Mouse (Mus musculus) gastrocnemius, adult 2 months (tissue): ENCODE measurements around the gene Oca2. TPM values are rescaled to one million over a fixed set of nuclear protein-coding genes. Genes with fewer than 3 reads are reported as not detected.
A peak's percentile ranks its signal among the peaks of the same experiment; 100 is the strongest.

ENCODE experiments used
- DNase-seq: peaks from one replicate; pipeline ENCODE4 v3.0.0; 2022
- H3K27ac ChIP-seq: fragments of 200-600 bp; 2 replicates; pipeline ENCODE4 v1.8.1; 2022; ENCODE audit warnings: mild to moderate bottlenecking
- H3K4me3 ChIP-seq: fragments of 200-600 bp; 2 replicates; pipeline ENCODE4 v1.8.1; 2022; ENCODE audit warnings: mild to moderate bottlenecking, moderate library complexity
- CTCF ChIP-seq: fragments of 200-600 bp; IDR thresholded peaks from 2 replicates; pipeline ENCODE4 v1.8.1; 2022; ENCODE audit warnings: antibody characterized with exemption, mild to moderate bottlenecking, moderate library complexity
- intact Hi-C: fragments of 180-260 bp; cut with DNase I; formaldehyde crosslinking; loops from one replicate; pipeline ENCODE4 v1.15.1; 2025
- total RNA-seq, 2 experiments: library from RNA; stranded (reverse); gene quantifications; 2 replicates each; pipeline ENCODE4 v1.2.3; 2021

Oca2 gene
- total RNA-seq, 2 experiments from 2014 or later = not detected

GRCm38 (mm10) chr7:56291468-56292115, 52.0 kb downstream of the Oca2 start:
- intact Hi-C loops = no loop called here
- no peak for DNase-seq
- Histone ChIP-seq H3K4me3 (no peak overlapping the region), H3K27ac (no peak overlapping the region)
- TF ChIP-seq CTCF = peak; percentile 72

GRCm38 (mm10) chr7:56304408-56304807, 64.8 kb downstream of the Oca2 start:
- intact Hi-C loops = no loop called here
- DNase-seq = no peak
- no peak overlapping the region for H3K4me3 ChIP-seq
- no peak overlapping the region for H3K27ac ChIP-seq
- no peak for TF ChIP-seq CTCF

GRCm38 (mm10) chr7:56314358-56314757, 74.8 kb downstream of the Oca2 start:
- H3K4me3 ChIP-seq = no peak overlapping the region
- TF ChIP-seq CTCF = no peak
- intact Hi-C loops = no loop called here
- DNase-seq = no peak
- no peak overlapping the region for H3K27ac ChIP-seq

GRCm38 (mm10) chr7:56315630-56316529, 76.3 kb downstream of the Oca2 start:
- DNase-seq = no peak

GRCm38 (mm10) chr7:56327738-56328137, 88.2 kb downstream of the Oca2 start:
- TF ChIP-seq CTCF = no peak; the same call in 1 of the 2 replicates
- no peak for DNase-seq
- Histone ChIP-seq H3K4me3 (no peak overlapping the region), H3K27ac (no peak overlapping the region)
- intact Hi-C loops = no loop called here

More at GRCm38 (mm10) chr7:56315630-56316529, 76.3 kb downstream of the Oca2 start:
- intact Hi-C loops = no loop called here
- H3K4me3 ChIP-seq = no peak overlapping the region
- no peak for TF ChIP-seq CTCF
- no peak overlapping the region for H3K27ac ChIP-seq

- no peak overlapping the region for H3K4me3 ChIP-seq
- DNase-seq = no peak
- intact Hi-C loops = no loop called here
- TF ChIP-seq CTCF = no peak
- H3K27ac ChIP-seq = no peak overlapping the region
Observed at GRCm38 (mm10) chr7:56348528-56348927, 109.0 kb downstream of the Oca2 start.

GRCm38 (mm10) chr7:56356658-56357342, 117.2 kb downstream of the Oca2 start:
- no peak overlapping the region for H3K27ac ChIP-seq
- TF ChIP-seq CTCF = no peak
- no peak overlapping the region for H3K4me3 ChIP-seq
- no peak for DNase-seq
- intact Hi-C loops = no loop called here

GRCm38 (mm10) chr7:56381750-56382421, 142.3 kb downstream of the Oca2 start:
- H3K27ac ChIP-seq = no peak overlapping the region
- TF ChIP-seq CTCF = no peak
- DNase-seq = no peak
- no peak overlapping the region for H3K4me3 ChIP-seq
- intact Hi-C loops = no loop called here

GRCm38 (mm10) chr7:56382706-56383105, 143.1 kb downstream of the Oca2 start:
- intact Hi-C loops = no loop called here
- no peak for TF ChIP-seq CTCF
- DNase-seq = no peak
- Histone ChIP-seq H3K4me3 (no peak overlapping the region), H3K27ac (no peak overlapping the region)

GRCm38 (mm10) chr7:56388295-56388694, 148.7 kb downstream of the Oca2 start:
- no peak overlapping the region for H3K27ac ChIP-seq
- intact Hi-C loops = no loop called here
- no peak for TF ChIP-seq CTCF
- no peak for DNase-seq
- no peak overlapping the region for H3K4me3 ChIP-seq

- DNase-seq = no peak
- intact Hi-C loops = no loop called here
- no peak for TF ChIP-seq CTCF
Observed at GRCm38 (mm10) chr7:56418182-56418836, 178.7 kb downstream of the Oca2 start.

More at GRCm38 (mm10) chr7:56418182-56418836, 178.7 kb downstream of the Oca2 start:
- H3K4me3 ChIP-seq = no peak overlapping the region
- H3K27ac ChIP-seq = no peak overlapping the region
